Mouse (Mus musculus) megakaryocyte, embryonic 14.5 days (primary cell): ENCODE measurements at regions not wholly inside any gene's neighbourhood (a gene's known extent, or its start where the extent isn't known, plus 50 kb on each side); places are given as distances from the start of the nearest gene placed in this dataset.

Source experiments
- FLI1 ChIP-seq: IDR thresholded peaks from 2 replicates; pipeline ENCODE4 v1.6.1; 2012; ENCODE audit warnings: low read length, inconsistent platforms, mixed read lengths
- GATA1 ChIP-seq: IDR thresholded peaks from 3 replicates; pipeline ENCODE4 v1.6.1; 2012; ENCODE audit warnings: mixed read lengths, low read length, inconsistent platforms, borderline replicate concordance

DNA sequence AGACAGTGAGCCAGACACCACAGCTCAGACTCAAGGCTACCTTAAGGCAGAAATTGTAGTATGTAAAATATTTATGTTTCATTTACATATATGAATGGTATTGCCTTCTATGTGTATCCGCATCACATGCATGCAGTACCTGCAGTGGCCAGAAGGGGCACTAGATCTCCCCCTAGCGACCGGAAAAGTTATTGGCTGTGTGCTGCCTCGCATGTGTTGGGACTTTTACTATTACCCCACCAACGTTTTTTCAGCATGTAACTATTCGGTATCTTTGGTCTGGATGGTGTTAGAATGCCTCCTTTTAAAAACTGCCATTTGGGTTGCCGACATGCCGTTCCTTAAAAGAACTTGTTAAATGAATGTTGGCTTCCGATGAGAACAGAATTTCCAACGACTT is 145.7 kb upstream of the Mocs1 start:
- no peak for TF ChIP-seq GATA1
- no peak for TF ChIP-seq FLI1
